Mouse (Mus musculus): ENCODE data around the gene Gbf1.

Gene Gbf1

GRCm38 (mm10) chr19:46300294-46301045, 148.2 kb downstream of the Gbf1 start:
- in situ Hi-C loops (cut with MboI), result no loop called here

- in situ Hi-C loops (cut with MboI), result no loop called here
Observed at GRCm38 (mm10) chr19:46302551-46302950, 150.2 kb downstream of the Gbf1 start.

- in situ Hi-C loops (cut with MboI), result no loop called here
Observed at GRCm38 (mm10) chr19:46303251-46304215, 151.2 kb downstream of the Gbf1 start.

GRCm38 (mm10) chr19:46304216-46304841, 152.0 kb downstream of the Gbf1 start, which contains the start of gene Nfkb2:
Gene Nfkb2, plus strand, starts transcription at chr19:46304320.
- in situ Hi-C loops (cut with MboI), result no loop called here

- in situ Hi-C loops (cut with MboI), result no loop called here
Observed at GRCm38 (mm10) chr19:46304908-46305333, 152.6 kb downstream of the Gbf1 start.

DNA sequence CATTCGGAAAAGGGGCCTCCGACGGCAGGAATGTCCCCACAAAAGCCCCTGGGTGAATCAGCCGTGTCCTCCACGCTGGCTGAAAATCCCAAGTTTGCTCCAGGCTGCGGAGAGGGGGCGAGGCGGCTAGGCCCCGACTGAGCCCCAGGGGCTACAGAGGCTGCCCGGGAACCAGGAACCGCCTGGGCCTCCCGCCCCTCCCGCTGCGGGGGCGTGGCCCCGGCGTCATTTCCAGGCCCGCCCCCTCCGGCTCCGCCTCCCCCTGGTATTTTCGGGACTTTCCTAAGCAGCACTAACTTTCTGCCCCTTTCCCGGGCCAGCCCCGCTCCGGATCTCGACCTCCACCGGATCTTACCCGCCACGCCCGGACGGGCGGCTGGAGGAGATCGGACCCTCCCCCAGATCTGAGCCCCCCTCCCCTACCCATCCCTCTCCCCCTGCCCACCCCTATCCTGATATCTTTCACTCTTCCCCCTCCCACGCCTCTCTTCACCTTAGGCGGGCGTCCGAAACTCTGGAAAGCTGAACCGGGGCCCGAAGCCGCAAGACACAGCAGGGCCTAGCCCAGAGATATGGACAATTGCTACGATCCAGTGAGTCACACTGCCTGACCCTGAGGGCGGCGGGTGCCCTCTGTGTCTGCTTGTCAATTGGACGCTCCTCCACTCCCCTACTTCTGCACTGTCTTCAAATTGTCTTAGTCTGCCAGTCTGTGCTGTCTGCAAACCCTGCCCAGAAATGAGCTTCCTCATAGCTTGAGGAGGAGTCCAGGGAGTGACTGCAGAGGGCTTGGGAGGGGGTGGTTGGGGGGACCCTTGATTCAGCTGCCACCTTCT, 153.3 kb downstream of the Gbf1 start:
- in situ Hi-C loops (cut with MboI), result no loop called here

- in situ Hi-C loops (cut with MboI), result no loop called here
Observed at GRCm38 (mm10) chr19:46306268-46306610, 153.9 kb downstream of the Gbf1 start.

DNA sequence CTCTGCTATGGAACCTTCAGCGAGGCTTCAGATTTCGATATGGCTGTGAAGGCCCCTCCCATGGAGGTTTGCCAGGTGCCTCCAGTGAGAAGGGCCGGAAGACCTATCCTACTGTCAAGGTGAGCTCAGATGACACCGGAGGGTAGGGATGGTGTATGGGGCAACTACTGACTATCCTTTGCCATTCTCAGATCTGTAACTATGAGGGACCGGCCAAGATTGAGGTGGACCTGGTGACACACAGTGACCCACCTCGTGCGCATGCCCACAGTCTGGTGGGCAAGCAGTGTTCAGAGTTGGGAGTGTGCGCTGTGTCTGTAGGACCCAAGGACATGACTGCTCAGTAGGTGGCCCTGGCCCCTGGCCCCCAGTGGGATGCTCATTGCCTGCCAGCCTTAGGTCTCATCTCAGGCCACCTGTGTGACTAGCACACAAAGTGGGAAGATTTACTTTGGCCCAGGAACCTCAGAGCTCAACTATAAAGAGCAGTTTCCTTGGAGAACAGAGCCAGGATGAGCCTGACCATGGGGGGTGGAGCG, 154.5 kb downstream of the Gbf1 start:
- in situ Hi-C loops (cut with MboI), result no loop called here

DNA sequence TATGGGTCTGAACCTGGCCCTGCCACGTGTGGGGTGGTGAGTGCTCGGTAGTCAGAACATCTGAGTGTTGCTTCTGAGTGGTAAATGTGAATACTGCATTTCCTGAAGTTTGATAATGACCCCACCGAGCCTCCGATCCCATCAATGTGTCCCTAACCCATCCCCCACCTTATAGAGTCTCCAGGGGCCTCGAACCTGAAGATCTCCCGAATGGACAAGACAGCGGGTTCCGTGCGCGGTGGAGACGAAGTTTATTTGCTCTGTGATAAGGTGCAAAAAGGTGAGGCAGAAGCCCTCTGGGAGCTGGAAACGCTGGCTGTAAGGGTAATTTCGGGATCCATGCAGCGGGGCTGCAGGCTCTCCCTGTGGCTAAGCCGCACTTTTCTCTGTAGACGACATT, 155.5 kb downstream of the Gbf1 start:
- in situ Hi-C loops (cut with MboI), result no loop called here

- in situ Hi-C loops (cut with MboI), result no loop called here
Observed at GRCm38 (mm10) chr19:46308303-46308702, 156.0 kb downstream of the Gbf1 start.

GRCm38 (mm10) chr19:46308706-46309435, 156.6 kb downstream of the Gbf1 start:
- in situ Hi-C loops (cut with MboI), result no loop called here

DNA sequence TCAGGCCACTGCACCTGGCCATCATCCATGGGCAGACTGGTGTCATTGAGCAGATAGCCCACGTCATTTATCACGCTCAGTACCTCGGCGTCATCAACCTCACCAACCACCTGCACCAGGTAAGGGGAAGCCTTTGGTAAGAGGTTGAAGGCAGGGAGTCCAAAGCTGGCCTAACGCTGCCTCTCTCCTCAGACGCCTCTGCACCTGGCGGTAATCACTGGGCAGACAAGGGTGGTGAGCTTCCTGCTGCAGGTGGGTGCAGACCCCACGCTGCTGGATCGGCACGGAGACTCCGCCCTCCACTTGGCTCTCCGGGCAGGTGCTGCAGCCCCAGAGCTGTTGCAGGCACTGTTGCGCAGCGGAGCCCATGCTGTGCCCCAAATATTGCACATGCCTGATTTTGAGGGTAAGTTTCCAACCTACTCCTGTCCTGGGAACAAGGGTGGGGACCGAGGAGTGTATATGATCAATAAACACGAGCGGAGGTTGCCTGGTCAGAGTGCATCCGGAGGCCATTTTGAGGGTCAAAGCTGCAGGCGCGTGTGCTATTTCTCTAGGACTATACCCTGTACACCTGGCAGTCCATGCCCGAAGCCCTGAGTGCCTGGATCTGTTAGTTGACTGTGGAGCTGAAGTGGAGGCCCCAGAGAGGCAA, 157.5 kb downstream of the Gbf1 start:
- in situ Hi-C loops (cut with MboI), result no loop called here

GRCm38 (mm10) chr19:46310312-46310865, 158.1 kb downstream of the Gbf1 start:
- in situ Hi-C loops (cut with MboI), result no loop called here

DNA sequence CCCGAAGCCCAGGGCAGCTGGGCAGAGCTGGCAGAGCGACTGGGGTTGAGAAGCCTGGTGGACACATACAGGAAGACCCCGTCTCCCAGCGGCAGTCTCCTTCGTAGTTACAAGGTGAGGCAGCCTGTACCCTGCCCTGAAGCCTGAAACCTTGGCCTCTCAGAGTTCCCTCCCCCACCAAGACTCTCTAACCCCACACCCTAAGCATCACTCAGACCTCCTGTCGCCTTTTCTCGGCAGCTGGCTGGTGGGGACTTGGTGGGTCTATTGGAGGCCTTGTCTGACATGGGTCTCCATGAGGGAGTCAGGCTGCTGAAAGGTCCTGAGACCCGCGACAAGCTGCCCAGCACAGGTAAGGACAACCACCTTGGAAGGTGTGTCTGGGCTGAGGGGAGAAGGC, 159.0 kb downstream of the Gbf1 start:
- in situ Hi-C loops (cut with MboI), result no loop called here

DNA sequence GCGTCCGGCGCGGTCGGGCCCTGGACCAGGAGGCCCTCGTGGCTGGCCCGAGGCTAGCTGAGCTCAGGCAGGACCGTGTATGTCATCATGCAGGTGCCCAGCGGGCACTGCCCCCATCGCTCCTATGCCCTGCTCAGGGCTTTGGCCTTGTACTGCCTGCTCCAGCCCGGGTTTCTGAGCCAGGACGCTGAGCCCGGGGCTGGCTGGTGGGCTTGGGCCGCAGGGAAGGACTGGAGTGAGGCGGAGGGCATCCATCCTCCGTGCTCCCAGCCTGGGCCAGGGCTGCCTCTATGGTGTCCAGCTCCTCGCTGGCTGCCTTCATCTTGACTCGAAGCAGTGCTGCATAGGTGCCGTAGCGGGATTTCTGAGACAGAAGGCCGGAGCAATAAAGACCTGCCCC, 160.3 kb downstream of the Gbf1 start:
- in situ Hi-C loops (cut with MboI), result no loop called here

DNA sequence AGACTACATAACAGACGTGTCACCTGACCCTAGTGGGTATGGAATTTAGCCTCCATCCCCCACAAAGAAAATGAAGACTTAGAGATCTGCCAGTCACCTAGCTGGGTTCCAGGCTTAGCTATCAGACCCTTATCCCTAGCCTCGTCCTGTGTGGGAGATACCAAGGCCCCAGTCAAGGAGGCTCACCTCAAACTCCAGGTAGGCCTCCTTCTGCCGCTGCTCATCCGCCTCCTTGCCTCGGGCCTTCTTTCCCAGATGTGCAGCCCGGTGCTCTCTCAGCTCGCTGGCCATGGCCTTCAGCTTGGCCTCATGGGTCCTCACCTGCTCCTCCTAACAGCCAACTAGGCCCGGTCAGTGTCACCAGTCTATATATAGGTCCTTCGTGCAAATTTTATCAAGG, 160.8 kb downstream of the Gbf1 start:
- in situ Hi-C loops (cut with MboI), result no loop called here

DNA sequence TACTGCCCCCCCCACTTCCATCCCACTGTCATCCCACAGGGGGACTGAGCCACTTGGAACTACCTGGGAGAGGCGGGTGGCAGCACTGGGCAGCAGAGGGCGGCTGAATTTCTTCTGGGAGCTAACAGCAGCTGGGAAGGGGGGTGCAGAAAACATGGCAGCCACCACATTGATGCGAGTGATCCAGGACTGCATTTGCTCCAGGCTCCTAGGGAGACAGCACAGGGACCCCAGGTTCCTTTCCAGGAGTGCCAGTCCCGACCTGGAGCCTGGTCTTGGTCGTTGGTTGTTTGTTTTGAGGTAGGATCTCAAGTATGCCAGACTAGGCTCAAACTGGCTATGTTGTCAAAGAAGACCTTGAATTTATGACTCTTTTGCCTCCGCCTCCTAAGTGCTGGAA, 161.3 kb downstream of the Gbf1 start:
- in situ Hi-C loops (cut with MboI), result no loop called here

DNA sequence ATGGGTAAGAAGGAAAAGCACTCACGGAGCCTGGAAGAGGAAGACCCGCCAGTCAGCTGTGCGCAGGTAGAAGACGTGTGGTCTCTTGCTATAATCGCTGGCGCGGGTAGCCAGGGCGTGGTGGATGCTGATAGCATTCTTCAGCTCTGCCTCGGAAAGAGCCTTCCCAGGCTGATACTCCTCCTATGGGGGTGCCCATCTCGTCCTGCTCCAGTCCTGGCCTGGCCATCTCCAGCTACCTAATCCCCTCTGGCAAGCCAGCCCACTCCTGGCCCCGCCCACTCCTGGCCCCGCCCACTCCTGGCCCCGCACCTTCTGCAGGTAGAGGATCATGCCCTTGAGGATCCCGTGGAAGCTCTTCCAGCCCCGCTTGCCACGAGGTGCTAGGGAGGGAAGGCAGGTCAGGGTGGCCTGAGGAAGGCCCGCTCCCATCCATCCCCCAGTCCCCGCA, 161.9 kb downstream of the Gbf1 start:
- in situ Hi-C loops (cut with MboI), result no loop called here

GRCm38 (mm10) chr19:46314872-46315742, 162.8 kb downstream of the Gbf1 start:
- in situ Hi-C loops (cut with MboI), result no loop called here

Measured in mature B cell (primary cell).